Mouse (Mus musculus) lung, embryonic 16.5 days (tissue): ENCODE data around the gene Tnk2. TPM values are rescaled to one million over a fixed set of nuclear protein-coding genes. Genes with fewer than 3 reads are reported as not detected.

Experiments used
- ATAC-seq: fragments of 200-750 bp; cut with Nextera tagmentation; 2 replicates; pipeline ENCODE4 v1.8.0; 2017; ENCODE audit warnings: low read depth, mild to moderate bottlenecking, moderate library complexity
- H3K27ac ChIP-seq: fragments of 300-500 bp; sonication (generic); 2 replicates; pipeline ENCODE4 v1.5.1; 2014; ENCODE audit warnings: mild to moderate bottlenecking, control low read depth, low read length
- H3K27me3 ChIP-seq: fragments of 300-500 bp; sonication (generic); 2 replicates; pipeline ENCODE4 v1.6.1; 2014; ENCODE audit warnings: low read depth, low read length, mixed read lengths; ENCODE audit not compliant: control insufficient read depth, insufficient read depth
- H3K36me3 ChIP-seq: fragments of 300-500 bp; sonication (generic); 2 replicates; pipeline ENCODE4 v1.6.1; 2014; ENCODE audit warnings: low read length; ENCODE audit not compliant: control insufficient read depth, insufficient read depth
- H3K4me1 ChIP-seq: fragments of 300-500 bp; sonication (generic); replicated peaks from 2 replicates; pipeline ENCODE4 v1.6.1; 2014; ENCODE audit warnings: low read length, mixed read lengths; ENCODE audit not compliant: control insufficient read depth, insufficient read depth
- H3K4me2 ChIP-seq: fragments of 300-500 bp; sonication (generic); 2 replicates; pipeline ENCODE4 v1.6.1; 2014; ENCODE audit warnings: low read depth, low read length, control low read depth
- H3K4me3 ChIP-seq: fragments of 300-500 bp; sonication (generic); 2 replicates; pipeline ENCODE4 v1.5.1; 2014; ENCODE audit warnings: mild to moderate bottlenecking, low read length, control low read depth
- H3K9ac ChIP-seq: fragments of 300-500 bp; sonication (generic); 2 replicates; pipeline ENCODE4 v1.6.1; 2014; ENCODE audit warnings: low read length, control low read depth
- H3K9me3 ChIP-seq: fragments of 300-500 bp; sonication (generic); 2 replicates; pipeline ENCODE4 v1.6.1; 2016; ENCODE audit warnings: low read length; ENCODE audit not compliant: control insufficient read depth
- WGBS: fragments of 180-500 bp; shearing (Covaris S2); extraction: QIAGEN DNeasy Blood & Tissue Kit; methylation state at CpG from one replicate; pipeline ENCODE4 v1.1.7; 2014; 5-methylcytosine and 5-hydroxymethylcytosine counted together
- polyA plus RNA-seq: library from polyadenylated mRNA; unstranded; fragments of >200 nt; fragmentation: Nextera tagmentation; extraction: Ambion mirVana; gene quantifications from 2 replicates; pipeline ENCODE4 v1.2.1, GENCODE M21; 2015

Gene Tnk2
- polyA plus RNA-seq, 1 experiment from 2014 or later = 15.4 TPM

DNA sequence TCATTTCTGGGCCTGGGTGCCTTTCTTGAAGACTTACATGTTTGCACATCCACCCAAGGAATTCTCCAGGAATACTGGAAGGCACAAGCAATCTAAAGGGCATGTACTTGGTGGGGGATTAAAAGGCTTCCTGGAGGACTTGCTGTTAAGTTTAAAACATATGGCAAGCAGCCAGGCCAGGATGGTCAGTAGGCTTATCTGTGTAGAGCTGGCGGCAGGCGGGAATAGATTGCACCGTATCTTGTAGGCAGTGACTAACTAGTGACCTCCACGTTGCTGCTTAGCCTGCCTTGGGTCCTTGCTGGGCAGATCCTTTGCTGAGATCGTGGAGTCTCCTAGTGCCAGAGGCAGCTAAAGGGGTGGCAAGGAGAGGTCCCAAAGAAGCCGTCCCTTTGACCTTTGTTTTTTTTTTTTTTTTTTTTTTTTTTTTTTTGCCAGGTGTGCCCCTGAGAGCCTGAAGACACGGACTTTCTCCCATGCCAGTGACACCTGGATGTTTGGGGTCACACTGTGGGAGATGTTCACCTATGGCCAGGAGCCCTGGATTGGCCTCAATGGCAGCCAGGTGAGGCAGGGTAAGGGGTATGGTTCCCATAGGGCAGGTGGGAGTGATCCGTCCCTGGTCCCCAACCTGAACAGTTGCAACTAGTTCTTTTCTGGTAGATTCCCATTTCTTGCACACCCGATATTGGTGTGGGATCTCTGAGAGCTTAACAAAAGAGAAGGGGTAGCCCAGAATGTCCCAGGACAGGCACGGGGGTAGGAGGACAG, 26.9 kb downstream of the Tnk2 start:
- WGBS = 67% methylated on average over 10 of the region's 10 CpGs
- Histone ChIP-seq H3K36me3 (peaks cover 22% of the 10 kb centered on the region), H3K9me3 (no peaks in the 10 kb centered on the region), H3K27ac (no peak overlapping the region), H3K4me1 (peaks cover 27% of the 10 kb centered on the region), H3K4me2 (no peak overlapping the region), H3K4me3 (no peak overlapping the region), H3K9ac (no peak overlapping the region), H3K27me3 (no peaks in the 10 kb centered on the region)
- ATAC-seq = no peak

DNA sequence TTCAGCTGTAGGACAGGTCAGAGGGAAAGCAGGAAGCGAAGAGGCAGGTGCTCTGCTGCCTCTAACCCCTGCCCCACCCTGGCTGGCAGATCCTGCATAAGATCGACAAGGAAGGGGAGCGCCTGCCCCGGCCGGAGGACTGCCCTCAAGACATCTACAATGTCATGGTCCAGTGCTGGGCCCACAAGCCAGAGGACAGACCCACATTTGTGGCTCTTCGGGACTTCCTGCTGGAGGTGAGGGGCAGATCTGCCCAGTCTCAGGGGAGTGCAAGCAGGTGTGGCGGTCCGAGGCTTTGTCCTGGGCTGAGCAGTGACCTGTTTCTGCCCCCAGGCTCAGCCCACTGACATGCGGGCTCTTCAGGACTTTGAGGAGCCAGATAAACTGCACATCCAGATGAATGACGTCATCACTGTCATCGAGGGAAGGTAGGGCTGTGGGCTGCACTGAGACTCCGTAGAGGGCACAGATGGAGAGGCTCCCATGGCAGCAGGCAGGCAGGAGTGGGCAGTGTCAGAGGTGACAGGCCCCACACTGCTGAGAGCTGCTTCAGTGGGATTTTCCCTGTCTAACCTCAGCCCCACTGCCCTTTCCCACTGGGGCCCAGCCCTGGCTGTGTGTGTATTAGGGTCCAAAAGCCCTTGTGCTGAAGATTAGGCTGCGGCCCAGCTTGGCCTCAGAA, 27.7 kb downstream of the Tnk2 start:
- no peak overlapping the region for H3K4me2 ChIP-seq
- H3K27ac ChIP-seq = no peak overlapping the region
- peaks cover 27% of the 10 kb centered on the region for H3K36me3 ChIP-seq
- no peak overlapping the region for H3K9ac ChIP-seq
- WGBS = 88% methylated on average over 13 of the region's 13 CpGs
- no peak overlapping the region for H3K4me3 ChIP-seq
- H3K9me3 ChIP-seq = no peaks in the 10 kb centered on the region
- ATAC-seq = no peak
- H3K27me3 ChIP-seq = no peaks in the 10 kb centered on the region
- H3K4me1 ChIP-seq = peaks cover 19% of the 10 kb centered on the region

DNA sequence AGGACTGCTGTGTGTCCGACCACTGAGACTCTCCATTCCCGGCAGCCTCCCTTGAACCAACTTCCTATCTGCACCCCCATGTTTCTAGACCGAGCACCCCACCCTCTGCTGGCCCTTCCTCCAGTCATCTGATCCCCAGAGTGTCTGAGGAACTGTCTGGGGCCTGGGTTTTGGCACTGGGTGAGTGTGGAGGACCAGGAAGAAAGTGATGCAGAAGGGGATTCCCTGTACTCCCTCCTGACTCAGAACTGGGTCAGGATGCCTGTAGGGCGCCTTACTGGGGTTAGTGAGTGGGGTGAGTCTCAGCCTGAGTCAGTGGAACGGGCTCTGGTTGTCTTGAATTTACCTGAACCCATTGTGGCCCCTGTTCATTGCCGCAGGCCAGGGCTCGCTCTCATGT, 28.6 kb downstream of the Tnk2 start:
- Histone ChIP-seq H3K9me3 (no peaks in the 10 kb centered on the region), H3K4me2 (no peak overlapping the region), H3K4me1 (peaks cover 10% of the 10 kb centered on the region), H3K36me3 (peaks cover 33% of the 10 kb centered on the region), H3K27ac (no peak overlapping the region), H3K9ac (no peak overlapping the region), H3K4me3 (no peak overlapping the region), H3K27me3 (no peaks in the 10 kb centered on the region)
- 85% methylated on average over 7 of the region's 7 CpGs for WGBS
- no peak for ATAC-seq

DNA sequence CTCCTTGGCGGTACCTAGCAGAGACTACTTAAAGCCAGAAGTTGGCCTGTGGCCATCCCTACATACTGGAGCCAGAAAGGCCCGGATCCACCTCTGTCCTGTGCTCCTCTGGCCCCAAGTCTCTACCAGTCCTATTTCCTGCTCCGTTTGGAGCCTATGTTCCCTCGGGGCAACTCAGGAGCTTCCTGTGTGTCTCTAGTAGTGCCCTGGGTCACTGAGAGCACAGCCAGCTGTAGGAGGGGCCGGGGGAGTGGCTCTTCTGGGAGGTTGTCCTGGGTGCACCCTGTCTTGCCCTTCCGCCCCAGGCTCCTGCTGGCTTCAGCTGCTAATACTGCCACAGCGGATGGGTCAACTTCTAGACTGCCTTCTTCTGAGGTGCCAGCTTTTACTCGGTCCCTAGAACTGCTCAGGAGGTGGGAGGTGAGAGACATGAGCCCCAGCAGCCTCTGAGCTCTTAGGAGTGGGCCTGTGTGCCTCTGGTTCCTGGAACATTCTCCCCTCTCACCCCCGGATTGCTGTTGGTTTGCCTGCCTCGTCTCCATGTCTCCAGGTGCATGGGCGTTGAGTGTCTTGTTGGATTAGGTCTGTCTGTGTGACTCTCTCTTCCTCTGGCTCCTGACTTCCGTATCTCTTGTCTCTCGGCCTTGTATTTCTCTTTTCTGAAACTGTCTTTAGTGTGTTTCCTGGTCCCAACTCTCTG, 29.3 kb downstream of the Tnk2 start:
- no peaks in the 10 kb centered on the region for H3K27me3 ChIP-seq
- no peak overlapping the region for H3K9ac ChIP-seq
- peak; percentile 8; the same call in 1 of the 2 replicates for ATAC-seq
- no peak overlapping the region for H3K4me2 ChIP-seq
- H3K36me3 ChIP-seq = peaks cover 37% of the 10 kb centered on the region
- H3K27ac ChIP-seq = peak overlapping the region; percentile 24; the same call in 1 of the 2 replicates
- no peaks in the 10 kb centered on the region for H3K9me3 ChIP-seq
- H3K4me3 ChIP-seq = no peak overlapping the region
- 68% methylated on average over 13 of the region's 13 CpGs for WGBS
- H3K4me1 ChIP-seq = peaks cover 3% of the 10 kb centered on the region

DNA sequence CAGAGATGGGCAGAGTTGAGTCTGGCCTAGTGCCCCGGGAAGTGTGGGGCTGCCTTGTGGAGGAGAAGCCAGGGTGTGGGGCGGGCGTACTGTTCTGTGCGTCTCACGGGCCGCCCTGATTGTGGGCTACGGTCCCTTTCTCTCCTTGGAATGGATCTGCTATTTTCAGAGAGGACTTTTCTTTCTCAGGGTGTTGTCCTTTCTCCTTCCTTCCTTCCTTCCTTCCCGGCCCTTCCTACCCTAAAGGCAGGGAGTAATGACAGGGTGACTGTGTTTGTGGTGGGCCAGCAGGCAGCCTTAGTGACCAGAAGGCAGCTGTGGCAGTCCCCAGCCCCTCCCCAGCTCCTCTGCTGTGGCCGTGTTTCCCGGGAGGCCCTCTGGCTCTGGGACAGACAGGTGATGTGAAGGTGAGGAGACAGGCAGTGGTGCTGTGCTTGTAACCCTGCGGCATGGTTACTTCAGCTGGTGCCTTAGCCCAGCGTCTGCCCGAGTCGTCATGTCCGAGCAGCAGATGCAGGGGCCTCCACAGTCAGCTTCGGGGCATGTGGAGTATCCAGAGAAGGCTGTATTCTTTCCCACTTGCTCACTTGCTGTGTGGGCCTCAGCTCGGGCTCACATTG, 30.6 kb downstream of the Tnk2 start:
- no peak overlapping the region for H3K4me2 ChIP-seq
- H3K36me3 ChIP-seq = peaks cover 40% of the 10 kb centered on the region
- H3K9ac ChIP-seq = no peak overlapping the region; the same call in 1 of the 2 replicates
- 83% methylated on average over 17 of the region's 17 CpGs for WGBS
- H3K4me3 ChIP-seq = no peak overlapping the region
- no peaks in the 10 kb centered on the region for H3K27me3 ChIP-seq
- H3K4me1 ChIP-seq = no peaks in the 10 kb centered on the region; the same call in 1 of the 2 replicates
- H3K27ac ChIP-seq = no peak overlapping the region
- no peak for ATAC-seq
- H3K9me3 ChIP-seq = no peaks in the 10 kb centered on the region

DNA sequence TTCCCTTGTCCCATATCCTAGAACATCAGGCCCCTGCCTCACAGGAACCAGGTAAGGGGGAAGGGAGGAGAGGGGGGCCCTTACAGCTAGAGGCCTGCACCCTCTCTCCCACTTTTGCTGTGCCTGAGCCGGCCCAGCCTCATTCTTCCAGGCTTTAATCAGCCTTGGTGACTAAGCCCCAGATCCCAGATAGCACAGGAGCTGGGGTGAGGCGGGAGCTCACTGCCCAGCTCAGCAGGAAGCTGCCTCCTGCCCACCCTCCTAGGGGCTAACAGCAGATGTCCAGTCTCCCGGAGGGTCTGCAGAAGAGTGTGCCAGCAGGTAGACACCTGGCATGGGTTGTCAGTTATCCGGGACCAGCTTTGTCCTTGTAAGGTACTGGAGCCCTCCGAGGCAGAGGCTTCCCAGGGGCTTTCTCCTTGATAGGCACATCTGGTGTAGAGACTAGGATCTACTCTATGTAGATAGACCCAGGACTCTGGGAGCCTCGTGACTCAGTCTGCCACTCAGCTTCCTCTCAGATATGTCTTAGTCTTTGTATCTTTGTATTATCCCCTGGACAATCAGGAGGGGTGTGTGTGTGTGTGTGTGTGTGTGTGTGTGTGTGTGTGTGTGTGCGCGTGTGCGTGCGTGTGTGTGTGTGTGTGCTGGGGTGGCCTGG, 33.5 kb downstream of the Tnk2 start:
- Histone ChIP-seq H3K9me3 (no peaks in the 10 kb centered on the region), H3K9ac (no peak overlapping the region), H3K4me2 (no peak overlapping the region), H3K36me3 (peaks cover 42% of the 10 kb centered on the region), H3K4me3 (no peak overlapping the region), H3K27me3 (no peaks in the 10 kb centered on the region), H3K27ac (no peak overlapping the region), H3K4me1 (no peaks in the 10 kb centered on the region; the same call in 1 of the 2 replicates)
- ATAC-seq = no peak
- 86% methylated on average over 10 of the region's 10 CpGs for WGBS

DNA sequence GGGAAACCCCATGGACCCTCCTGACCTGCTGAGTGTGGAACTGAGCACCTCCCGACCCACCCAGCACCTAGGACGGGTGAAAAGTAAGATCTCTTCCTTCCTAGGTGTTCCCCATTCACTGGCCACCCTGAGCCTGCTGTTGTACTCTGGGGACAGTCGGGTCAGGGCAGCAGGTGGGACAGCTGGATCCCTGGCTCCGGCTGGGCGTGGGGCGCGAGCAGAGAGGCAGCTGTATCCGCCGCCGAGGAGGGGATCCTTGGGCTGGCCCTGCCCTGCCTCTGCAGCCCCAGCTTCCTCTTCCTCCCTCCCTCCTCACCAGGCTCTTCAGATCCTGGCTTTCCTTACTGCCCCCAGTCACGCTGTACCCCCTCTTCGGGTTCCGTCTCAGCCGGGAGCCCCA, 34.2 kb downstream of the Tnk2 start:
- no peak overlapping the region for H3K4me3 ChIP-seq
- no peaks in the 10 kb centered on the region for H3K27me3 ChIP-seq
- H3K4me1 ChIP-seq = peaks cover 3% of the 10 kb centered on the region; the same call in 1 of the 2 replicates
- H3K4me2 ChIP-seq = no peak overlapping the region
- no peak overlapping the region for H3K27ac ChIP-seq
- ATAC-seq = no peak
- WGBS = 68% methylated on average over 14 of the region's 14 CpGs
- peaks cover 42% of the 10 kb centered on the region for H3K36me3 ChIP-seq
- H3K9ac ChIP-seq = no peak overlapping the region
- no peaks in the 10 kb centered on the region for H3K9me3 ChIP-seq

DNA sequence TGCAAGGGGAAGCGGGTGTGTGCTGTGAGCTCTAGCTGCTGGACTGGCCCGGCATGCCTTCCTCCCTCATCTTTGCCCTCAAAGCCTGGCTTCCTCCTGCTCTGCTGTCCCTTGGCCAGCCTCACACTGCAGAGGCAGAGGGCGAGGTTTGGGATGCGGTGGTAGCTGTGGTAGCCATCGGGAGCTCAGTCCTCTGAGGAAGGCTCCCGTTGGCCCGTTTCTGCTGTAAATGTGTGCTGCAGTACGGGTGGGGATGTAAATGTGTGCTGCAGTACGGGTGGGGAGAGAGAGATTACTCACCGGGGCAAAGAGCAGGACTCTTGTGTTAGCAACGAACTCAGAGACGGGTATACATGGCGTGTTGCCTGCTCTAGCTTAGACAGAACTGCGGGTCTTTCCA, 35.1 kb downstream of the Tnk2 start:
- no peaks in the 10 kb centered on the region for H3K27me3 ChIP-seq
- H3K4me3 ChIP-seq = no peak overlapping the region
- no peak overlapping the region for H3K9ac ChIP-seq
- ATAC-seq = no peak
- no peaks in the 10 kb centered on the region for H3K9me3 ChIP-seq
- H3K36me3 ChIP-seq = peaks cover 40% of the 10 kb centered on the region
- no peak overlapping the region for H3K27ac ChIP-seq
- no peak overlapping the region for H3K4me2 ChIP-seq
- 80% methylated on average over 14 of the region's 14 CpGs for WGBS
- H3K4me1 ChIP-seq = 0 out of 2 replicates have a peak, but pooled peaks cover 4% of the 10 kb centered on the region
